Mouse (Mus musculus) heart, adult 2 months (tissue): ENCODE measurements around the gene Osbpl2.

Experiments
- CTCF ChIP-seq: fragments of 200-600 bp; IDR thresholded peaks from 2 replicates; pipeline ENCODE4 v1.8.1; 2022; ENCODE audit warnings: antibody characterized with exemption, mild to moderate bottlenecking, moderate library complexity
- POLR2A ChIP-seq: fragments of 200-500 bp; IDR thresholded peaks from 2 replicates; pipeline ENCODE4 v1.6.1; 2011; ENCODE audit warnings: mild to moderate bottlenecking, low read depth, low read length, control low read depth; ENCODE audit not compliant: insufficient read depth

DNA sequence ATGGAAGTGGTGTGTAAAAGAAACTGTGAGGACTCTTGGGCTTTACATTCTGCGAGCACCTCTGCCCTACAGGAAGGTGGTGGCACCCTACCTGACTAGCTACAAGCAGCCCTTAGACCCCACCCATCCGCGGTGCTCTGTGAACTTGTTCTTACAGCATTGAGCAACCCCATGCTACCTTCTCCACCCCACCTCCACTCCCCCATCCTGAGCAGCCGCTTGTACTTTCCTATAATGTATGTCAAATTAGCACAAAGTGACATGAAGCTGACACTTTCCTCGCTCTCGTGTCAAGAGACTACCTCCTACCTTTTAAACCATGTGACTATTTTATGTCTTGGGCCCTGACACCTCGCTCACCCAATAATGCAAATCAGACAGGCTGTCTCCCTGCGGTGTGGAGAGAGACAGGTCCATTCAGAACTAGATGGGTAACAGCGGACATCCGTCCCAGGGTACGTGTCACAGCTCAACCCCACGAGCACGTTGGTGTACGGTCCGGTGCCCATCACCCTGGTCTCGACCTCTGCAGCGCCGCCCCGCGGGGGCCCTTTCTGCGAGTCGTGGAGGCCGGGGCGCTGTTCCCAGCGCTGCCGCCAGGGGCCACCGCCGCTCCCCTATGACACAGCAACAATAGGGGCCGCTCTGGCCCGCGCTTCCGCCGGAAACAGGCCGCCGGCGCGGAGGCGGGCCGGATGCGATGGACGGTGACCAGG is 51.9 kb downstream of the Osbpl2 start, which contains the start of gene Adrm1:
- peak; percentile 98 for TF ChIP-seq CTCF
- TF ChIP-seq POLR2A, result no peak
